Mouse (Mus musculus) heart, embryonic 12.5 days (tissue): ENCODE data around the gene Hhip. TPM values are rescaled to one million over a fixed set of nuclear protein-coding genes. Genes with fewer than 3 reads are reported as not detected.

Source experiments
- ATAC-seq: fragments of 200-750 bp; cut with Nextera tagmentation; 2 replicates; pipeline ENCODE4 v1.8.0; 2017; ENCODE audit warnings: moderate TSS enrichment, moderate library complexity; ENCODE audit not compliant: insufficient number of reproducible peaks, low FRiP score
- H3K27ac ChIP-seq: fragments of 300-500 bp; sonication (generic); 2 replicates; pipeline ENCODE4 v1.5.1; 2016; ENCODE audit warnings: mild to moderate bottlenecking, moderate library complexity; ENCODE audit not compliant: poor library complexity, severe bottlenecking
- H3K27me3 ChIP-seq: fragments of 300-500 bp; sonication (generic); replicated peaks from 2 replicates; pipeline ENCODE4 v1.6.1; 2016; ENCODE audit warnings: mild to moderate bottlenecking, moderate library complexity
- H3K36me3 ChIP-seq: fragments of 300-500 bp; sonication (generic); 2 replicates; pipeline ENCODE4 v1.6.1; 2016; ENCODE audit warnings: mild to moderate bottlenecking, moderate library complexity
- H3K4me1 ChIP-seq: fragments of 300-500 bp; sonication (generic); replicated peaks from 2 replicates; pipeline ENCODE4 v1.6.1; 2016; ENCODE audit warnings: mild to moderate bottlenecking
- H3K4me2 ChIP-seq: fragments of 300-500 bp; sonication (generic); 2 replicates; pipeline ENCODE4 v1.6.1; 2016; ENCODE audit warnings: mild to moderate bottlenecking, moderate library complexity
- H3K4me3 ChIP-seq: fragments of 300-500 bp; sonication (generic); 2 replicates; pipeline ENCODE4 v1.5.1; 2016; ENCODE audit warnings: mild to moderate bottlenecking
- H3K9ac ChIP-seq: fragments of 300-500 bp; sonication (generic); 2 replicates; pipeline ENCODE4 v1.6.1; 2016; ENCODE audit warnings: mild to moderate bottlenecking, moderate library complexity
- H3K9me3 ChIP-seq: fragments of 300-500 bp; sonication (generic); replicated peaks from 2 replicates; pipeline ENCODE4 v1.6.1; 2016; ENCODE audit warnings: mild to moderate bottlenecking, moderate library complexity
- WGBS: fragments of 180-500 bp; shearing (Covaris S2); methylation state at CpG from one replicate; pipeline ENCODE4 v1.1.7; 2016; 5-methylcytosine and 5-hydroxymethylcytosine counted together
- polyA plus RNA-seq: library from polyadenylated mRNA; unstranded; fragments of >200 nt; fragmentation: Nextera tagmentation; extraction: Ambion mirVana; gene quantifications from 2 replicates; pipeline ENCODE4 v1.2.1, GENCODE M21; 2016

Hhip gene
- polyA plus RNA-seq, 1 experiment from 2014 or later = 0.18 TPM

GRCm38 (mm10) chr8:79917211-79917610, 140.6 kb downstream of the Hhip start:
- ATAC-seq = no peak

More at GRCm38 (mm10) chr8:79917211-79917610, 140.6 kb downstream of the Hhip start:
- no peak overlapping the region for H3K27ac ChIP-seq
- H3K36me3 ChIP-seq = no peaks in the 10 kb centered on the region
- no peak overlapping the region for H3K9ac ChIP-seq
- no peaks in the 10 kb centered on the region for H3K27me3 ChIP-seq
- no peaks in the 10 kb centered on the region for H3K9me3 ChIP-seq
- no peaks in the 10 kb centered on the region for H3K4me1 ChIP-seq
- WGBS = 62% methylated on average over 7 of the region's 7 CpGs
- H3K4me3 ChIP-seq = no peak overlapping the region
- no peak overlapping the region for H3K4me2 ChIP-seq
